Mouse (Mus musculus): ENCODE data around the gene Mup19. TPM values are rescaled to one million over a fixed set of nuclear protein-coding genes. Genes with fewer than 3 reads are reported as not detected.

The Mup19 gene
- not detected for total RNA-seq (2023)

DNA sequence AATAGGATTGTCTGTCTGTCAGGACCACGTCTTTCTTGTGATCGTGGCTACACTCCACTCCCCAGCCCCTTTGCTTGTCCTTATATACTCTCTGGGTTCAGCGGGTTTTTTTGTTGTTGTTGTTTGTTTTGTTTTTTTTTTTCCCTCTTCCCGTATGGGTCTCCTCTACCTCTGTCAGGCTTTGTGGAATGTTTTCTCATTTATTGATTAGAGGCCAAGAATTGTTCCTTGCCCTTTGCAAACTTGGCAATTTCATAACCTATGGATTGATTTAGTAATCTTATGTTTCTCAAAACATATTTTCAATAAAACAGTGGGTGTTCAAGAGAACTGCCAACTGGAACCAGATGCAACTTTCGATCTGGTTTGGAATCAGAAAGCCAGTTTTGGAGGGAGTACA lies at the start of gene Mup19:
TSS of gene Mup19 (minus strand) at position 101 of the 400 bp plus-strand sequence.

Other genes with a start within 250 kb of the Mup19 start
- gene Mup17, start 186.4 kb downstream of the Mup19 start, total RNA-seq (2023) = not detected
- not detected for gene Mup18, start 108.1 kb downstream of the Mup19 start, total RNA-seq (2023)
- gene Mup5, start 53.0 kb upstream of the Mup19 start, total RNA-seq (2023) = not detected